ENCODE assay signal across 33 mouse cellular contexts in the genomic region with DNA sequence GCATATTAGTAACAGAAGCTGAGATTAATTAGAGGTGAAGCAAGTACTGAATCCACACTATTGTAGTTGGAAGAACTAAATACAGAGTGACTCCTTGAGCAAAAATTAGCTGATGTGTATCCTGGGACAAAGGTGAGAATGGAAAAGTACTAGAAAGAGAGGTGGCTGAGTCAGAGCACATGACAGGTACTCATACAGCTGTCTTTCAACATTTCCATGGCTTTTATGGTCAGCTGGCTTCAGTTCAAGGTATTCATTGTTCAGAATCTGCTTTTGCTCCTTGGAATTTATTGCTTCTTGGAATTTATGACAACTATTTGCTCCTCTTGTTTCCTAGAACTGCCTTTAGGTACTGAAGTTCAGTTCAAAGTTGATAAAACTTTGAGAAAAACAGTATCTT. TPM values are rescaled to one million over a fixed set of nuclear protein-coding genes. Genes with fewer than 3 reads are reported as not detected.
A peak's percentile ranks its signal among the peaks of the same experiment; 100 is the strongest.
DNase-seq lines count a peak whose midpoint lies in the region; ATAC-seq and TF ChIP-seq lines count a peak whose summit lies in the region.
"Had no signal": no experiment of that assay in that cellular context is flagged by ENCODE, and none has a peak within 500 bp of the region (broad histone marks: within the 10 kb centered on the region; RNA-seq: fewer than 3 reads in every experiment).

No protein-coding gene starts in this region.

- no peaks in the 10 kb centered on the region for H3K27me3 ChIP-seq in kidney, embryonic 15.5 days
- H3K27me3 ChIP-seq in lung, postnatal 0 days (replicated peaks; ENCODE audit: insufficient read depth, low read length): no peaks in the 10 kb centered on the region
- H3K27me3 ChIP-seq: forebrain, embryonic 13.5 days; heart, embryonic 15.5 days; limb, embryonic 13.5 days had no signal

- TF ChIP-seq POLR2A in embryonic fibroblast, embryonic 13.5 days (IDR thresholded peaks at IDR 0.05; ENCODE audit: low read depth, low read length): no peak

- no peak overlapping the region for H3K9ac ChIP-seq in kidney, embryonic 15.5 days
- no peak overlapping the region for H3K9ac ChIP-seq in lung, postnatal 0 days (replicated peaks; ENCODE audit: low read depth)
- H3K9ac ChIP-seq: forebrain, embryonic 13.5 days; heart, embryonic 15.5 days; limb, embryonic 13.5 days had no signal

- ATAC-seq in kidney, embryonic 15.5 days (replicated peaks; ENCODE audit: low FRiP score): no peak
- ATAC-seq in lung, postnatal 0 days: no peak
- ATAC-seq: activated CD4-positive, CD25-positive, alpha-beta regulatory T cell, adult 4 months; forebrain, embryonic 13.5 days had no signal

- DNase-seq in kidney, adult 9 months: peak; percentile 17
- peak; percentile 60 for DNase-seq in large intestine, adult 2 months (ENCODE audit: low read depth, low spot score)
- DNase-seq in yolk sac, embryonic 10.5 days (ENCODE audit: low spot score): peak; percentile 12
- DNase-seq in layer of hippocampus, adult 9-10 months (ENCODE audit: low spot score): no peak
- no peak for DNase-seq in lung, postnatal 0 days (ENCODE audit: low spot score)
- DNase-seq: adrenal gland, adult 2 months; adrenal gland, postnatal 36 days; cerebellum, adult 18-20 months; cerebellum, postnatal 10 days; gastrocnemius, postnatal 25 days; heart, adult 11 months; kidney, adult 18-20 months; kidney, postnatal 14 days; lung, adult 2 months; lung, postnatal 14 days; midbrain, embryonic 14.5 days; retina, postnatal 1 day; right cerebral cortex, postnatal 14 days had no signal

- no peaks in the 10 kb centered on the region for H3K36me3 ChIP-seq in kidney, embryonic 15.5 days
- no peaks in the 10 kb centered on the region for H3K36me3 ChIP-seq in lung, postnatal 0 days (ENCODE audit: insufficient read depth, low read length)
- H3K36me3 ChIP-seq: heart, embryonic 10.5 days; heart, embryonic 15.5 days; limb, embryonic 13.5 days had no signal

- no peak overlapping the region for H3K27ac ChIP-seq in kidney, embryonic 15.5 days
- H3K27ac ChIP-seq in embryonic fibroblast, embryonic 13.5 days (ENCODE audit: insufficient read depth, low read length): peak overlapping the region; percentile 73
- no peak overlapping the region for H3K27ac ChIP-seq in lung, postnatal 0 days (ENCODE audit: low read length)
- H3K27ac ChIP-seq: forebrain, embryonic 13.5 days; heart, embryonic 10.5 days; heart, embryonic 15.5 days; layer of hippocampus, adult 2 months; limb, embryonic 13.5 days had no signal

- H3K4me3 ChIP-seq in kidney, embryonic 15.5 days (replicated peaks): no peak overlapping the region
- H3K4me3 ChIP-seq in embryonic fibroblast, embryonic 13.5 days (ENCODE audit: insufficient read depth, low read length): no peak overlapping the region
- no peak overlapping the region for H3K4me3 ChIP-seq in lung, postnatal 0 days (ENCODE audit: low read depth, low read length)
- H3K4me3 ChIP-seq: forebrain, embryonic 13.5 days; heart, embryonic 10.5 days; heart, embryonic 15.5 days; layer of hippocampus, adult 2 months; limb, embryonic 13.5 days had no signal

- no peaks in the 10 kb centered on the region for H3K9me3 ChIP-seq in kidney, embryonic 15.5 days (replicated peaks)
- H3K9me3 ChIP-seq in lung, postnatal 0 days (ENCODE audit: low read length): no peaks in the 10 kb centered on the region
- H3K9me3 ChIP-seq: forebrain, embryonic 13.5 days; heart, embryonic 10.5 days; heart, embryonic 15.5 days; limb, embryonic 13.5 days had no signal

- no peak for TF ChIP-seq EP300 in lung, postnatal 0 days (IDR thresholded peaks at IDR 0.05)

- no peaks in the 10 kb centered on the region for H3K4me1 ChIP-seq in kidney, embryonic 15.5 days
- no peaks in the 10 kb centered on the region; the same call in 1 of the 2 replicates for H3K4me1 ChIP-seq in embryonic fibroblast, embryonic 13.5 days (ENCODE audit: control insufficient read depth, insufficient read depth, low read length)
- H3K4me1 ChIP-seq in lung, postnatal 0 days (ENCODE audit: insufficient read depth, low read depth, low read length): no peaks in the 10 kb centered on the region
- H3K4me1 ChIP-seq: forebrain, embryonic 13.5 days; heart, embryonic 10.5 days; heart, embryonic 15.5 days; limb, embryonic 13.5 days had no signal

- H3K4me2 ChIP-seq in kidney, embryonic 15.5 days: no peak overlapping the region
- no peak overlapping the region for H3K4me2 ChIP-seq in lung, postnatal 0 days (replicated peaks; ENCODE audit: low read depth, low read length)
- H3K4me2 ChIP-seq: forebrain, embryonic 13.5 days; heart, embryonic 15.5 days; limb, embryonic 13.5 days had no signal

- no peak for TF ChIP-seq CTCF in embryonic fibroblast, embryonic 13.5 days (IDR thresholded peaks at IDR 0.05; ENCODE audit: borderline replicate concordance, insufficient read depth, low read length)
- TF ChIP-seq CTCF in lung, postnatal 0 days (IDR thresholded peaks at IDR 0.05): no peak

RNA-seq across cellular contexts. Expression of a gene that starts 6.1 kb away (rescaled TPM):
- 52.6 and 56.9 TPM in 2 replicates for polyA plus RNA-seq in kidney, embryonic 15.5 days (2015; fragmentation: Nextera tagmentation; extraction: Ambion mirVana)
- 90.8 and 109 TPM in 2 replicates for polyA plus RNA-seq in embryonic fibroblast, embryonic 13.5 days (2011; ENCODE audit: insufficient read length, low read depth, missing spikeins)
- polyA plus RNA-seq in large intestine, adult 2 months (2012; rRNA removed): 103 and 272 TPM in 2 replicates
- 48.8 and 57.0 TPM in 2 replicates for polyA plus RNA-seq in lung, postnatal 0 days (2015; fragmentation: Nextera tagmentation; extraction: Ambion mirVana)

RNA-seq across cellular contexts. Expression of a gene that starts 26.6 kb away (rescaled TPM):
- polyA plus RNA-seq in kidney, embryonic 15.5 days (2015; fragmentation: Nextera tagmentation; extraction: Ambion mirVana): not detected in 2 replicates
- polyA plus RNA-seq in embryonic fibroblast, embryonic 13.5 days (2011; ENCODE audit: insufficient read length, low read depth, missing spikeins): not detected in 2 replicates
- not detected in 2 replicates for polyA plus RNA-seq in large intestine, adult 2 months (2012; rRNA removed)
- not detected in 2 replicates for polyA plus RNA-seq in lung, postnatal 0 days (2015; fragmentation: Nextera tagmentation; extraction: Ambion mirVana)
- polyA plus RNA-seq: activated CD4-positive, CD25-positive, alpha-beta regulatory T cell, adult 4 months; adrenal gland, adult 2 months; brain, embryonic 14.5 days; embryonic facial prominence, embryonic 14.5 days; forebrain, embryonic 13.5 days; frontal cortex, adult 2 months; heart, embryonic 10.5 days; heart, embryonic 15.5 days; hindbrain, embryonic 11.5 days; limb, embryonic 13.5 days; lung, adult 2 months; midbrain, embryonic 14.5 days; neural tube, embryonic 14.5 days; small intestine, adult 2 months; stomach, embryonic 14.5 days had no signal

RNA-seq across cellular contexts. Expression of a gene that starts 41.3 kb away (rescaled TPM):
- polyA plus RNA-seq in kidney, embryonic 15.5 days (2015; fragmentation: Nextera tagmentation; extraction: Ambion mirVana): 144 and 173 TPM in 2 replicates
- polyA plus RNA-seq in embryonic fibroblast, embryonic 13.5 days (2011; ENCODE audit: insufficient read length, low read depth, missing spikeins): 61.0 and 75.8 TPM in 2 replicates
- 9.4 and 12.1 TPM in 2 replicates for polyA plus RNA-seq in large intestine, adult 2 months (2012; rRNA removed)
- 28.8 and 31.6 TPM in 2 replicates for polyA plus RNA-seq in lung, postnatal 0 days (2015; fragmentation: Nextera tagmentation; extraction: Ambion mirVana)

RNA-seq across cellular contexts. Expression of a gene that starts 51.7 kb away (rescaled TPM):
- polyA plus RNA-seq in kidney, embryonic 15.5 days (2015; fragmentation: Nextera tagmentation; extraction: Ambion mirVana): 1.9 and 2.4 TPM in 2 replicates
- 0.67 and 0.72 TPM in 2 replicates for polyA plus RNA-seq in embryonic fibroblast, embryonic 13.5 days (2011; ENCODE audit: insufficient read length, low read depth, missing spikeins)
- polyA plus RNA-seq in large intestine, adult 2 months (2012; rRNA removed): 0.38 and 0.58 TPM in 2 replicates
- polyA plus RNA-seq in lung, postnatal 0 days (2015; fragmentation: Nextera tagmentation; extraction: Ambion mirVana): 5.0 and 5.2 TPM in 2 replicates

Comparison
In these comparisons a context has a peak if more than half of its experiments do, and no peak if none do; other contexts are left out.
1. DNase-seq: peak in kidney, adult 9 months (single experiment), large intestine, adult 2 months (single experiment) and yolk sac, embryonic 10.5 days (single experiment); none in layer of hippocampus, adult 9-10 months (single experiment) and lung, postnatal 0 days (single experiment).